Mouse (Mus musculus) thymus, adult 2 months (tissue): ENCODE data around the gene Actn1.

Experiments
- CTCF ChIP-seq: fragments of 200-500 bp; IDR thresholded peaks from 2 replicates; pipeline ENCODE4 v1.5.1; 2012; ENCODE audit warnings: mild to moderate bottlenecking, control low read depth, low read length, moderate library complexity, borderline replicate concordance; ENCODE audit not compliant: control insufficient read depth, poor library complexity, insufficient read depth; ENCODE audit errors: extremely low read depth
- POLR2A ChIP-seq: fragments of 200-500 bp; IDR thresholded peaks from 2 replicates; pipeline ENCODE4 v1.6.1; 2012; ENCODE audit warnings: mild to moderate bottlenecking, low read length, control low read depth, moderate library complexity; ENCODE audit not compliant: control insufficient read depth, poor library complexity, insufficient read depth; ENCODE audit errors: extremely low read depth

DNA sequence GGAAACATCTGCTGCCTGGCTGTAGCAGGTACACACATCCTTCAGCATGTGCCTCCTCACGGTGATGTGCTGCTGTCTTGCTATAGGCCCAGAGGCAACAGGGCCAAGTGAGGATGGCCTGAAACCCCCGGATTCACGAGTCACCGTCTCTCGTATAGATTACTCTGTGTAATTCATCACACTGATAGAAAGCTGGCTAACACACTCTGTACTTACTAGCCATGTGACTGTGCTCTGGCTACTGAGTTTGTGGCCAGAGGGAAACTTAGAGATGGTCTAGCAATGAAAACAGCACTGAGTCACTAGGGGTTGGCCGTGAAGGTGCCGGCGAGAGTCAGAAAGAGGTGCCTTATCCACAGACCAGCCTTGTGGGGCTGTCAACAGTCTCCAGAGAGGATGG lies 95.6 kb downstream of the Actn1 start:
- TF ChIP-seq CTCF (no peak), POLR2A (no peak)
